Mouse (Mus musculus) heart, embryonic 10.5 days (tissue): ENCODE results near the gene Gm28553. TPM values are rescaled to one million over a fixed set of nuclear protein-coding genes. Genes with fewer than 3 reads are reported as not detected.
"Not testable (repeated sequence)": the region's sequence is repeated elsewhere in the genome, so short reads cannot be mapped to it uniquely, and the experiment has no call there.

Experiments used
- DNase-seq: peaks from one replicate; pipeline ENCODE4 v3.0.0-alpha.2; 2017; ENCODE audit warnings: low spot score
- H3K27ac ChIP-seq: fragments of 300-500 bp; sonication (generic); 2 replicates; pipeline ENCODE4 v1.5.1; 2016; ENCODE audit warnings: mild to moderate bottlenecking
- H3K27me3 ChIP-seq: fragments of 300-500 bp; sonication (generic); 2 replicates; pipeline ENCODE4 v1.6.1; 2016; ENCODE audit warnings: mild to moderate bottlenecking; ENCODE audit not compliant: poor library complexity, insufficient read depth, severe bottlenecking
- H3K36me3 ChIP-seq: fragments of 300-500 bp; sonication (generic); 2 replicates; pipeline ENCODE4 v1.6.1; 2016; ENCODE audit warnings: mild to moderate bottlenecking, moderate library complexity
- H3K4me1 ChIP-seq: fragments of 300-500 bp; sonication (generic); 2 replicates; pipeline ENCODE4 v1.6.1; 2016; ENCODE audit warnings: mild to moderate bottlenecking
- H3K4me3 ChIP-seq: fragments of 300-500 bp; sonication (generic); 2 replicates; pipeline ENCODE4 v1.5.1; 2016; ENCODE audit warnings: mild to moderate bottlenecking, moderate library complexity
- H3K9me3 ChIP-seq: fragments of 300-500 bp; sonication (generic); 2 replicates; pipeline ENCODE4 v1.6.1; 2016; ENCODE audit warnings: mild to moderate bottlenecking, moderate library complexity
- WGBS: fragments of 180-500 bp; shearing (Covaris S2); methylation state at CpG from one replicate; pipeline ENCODE4 v1.1.7; 2016; 5-methylcytosine and 5-hydroxymethylcytosine counted together
- polyA plus RNA-seq: library from polyadenylated mRNA; unstranded; fragments of >200 nt; fragmentation: Nextera tagmentation; extraction: Ambion mirVana; gene quantifications from 2 replicates; pipeline ENCODE4 v1.2.1, GENCODE M21; 2016

The Gm28553 gene
- polyA plus RNA-seq: not detected in 2 replicates

- H3K4me3 ChIP-seq, H3K27me3 ChIP-seq, H3K9me3 ChIP-seq, H3K27ac ChIP-seq, H3K4me1 ChIP-seq, H3K36me3 ChIP-seq, DNase-seq: not testable (repeated sequence)
- WGBS: no CpG with 5 or more reads among the region's 5 CpGs
Observed at GRCm38 (mm10) chrY:48856197-48856596, at the start of gene Gm28553. TSS of gene Gm28553 (plus strand) at chrY:48856497.
